Mouse (Mus musculus) lung, postnatal 25 days (tissue): ENCODE results near the gene Slc35e2.
"Not testable (repeated sequence)": the region's sequence is repeated elsewhere in the genome, so short reads cannot be mapped to it uniquely, and the experiment has no call there.

Experiments used
- DNase-seq: peaks from one replicate; pipeline ENCODE4 v3.0.0; 2022; ENCODE audit warnings: low spot score

Slc35e2 gene

GRCm38 (mm10) chr4:155601091-155601996 is at the start of gene Slc35e2:
Slc35e2 (plus strand) TSS chr4:155601416.
- peak; percentile 89 for DNase-seq

- DNase-seq: no peak
Observed at GRCm38 (mm10) chr4:155552917-155553532, 48.2 kb upstream of the Slc35e2 start.

- no peak for DNase-seq
Observed at GRCm38 (mm10) chr4:155554880-155555279, 46.3 kb upstream of the Slc35e2 start.

- no peak for DNase-seq
Observed at GRCm38 (mm10) chr4:155555464-155555863, 45.8 kb upstream of the Slc35e2 start.

GRCm38 (mm10) chr4:155559454-155559853 is 41.8 kb upstream of the Slc35e2 start:
- DNase-seq: peak; percentile 40

GRCm38 (mm10) chr4:155560932-155561331 is 40.3 kb upstream of the Slc35e2 start:
- DNase-seq: peak; percentile 52

- DNase-seq: peak; percentile 61
Observed at GRCm38 (mm10) chr4:155561661-155562442, 39.4 kb upstream of the Slc35e2 start, which contains the start of gene Nadk. Nadk (plus strand) TSS chr4:155562378.

GRCm38 (mm10) chr4:155562725-155563399 is 38.4 kb upstream of the Slc35e2 start:
- DNase-seq: peak; percentile 43

GRCm38 (mm10) chr4:155563400-155564231 is 37.6 kb upstream of the Slc35e2 start:
- peak; percentile 96 for DNase-seq

- peak; percentile 72 for DNase-seq
Observed at GRCm38 (mm10) chr4:155564315-155565069, 36.7 kb upstream of the Slc35e2 start.

- DNase-seq: no peak
Observed at GRCm38 (mm10) chr4:155566555-155566954, 34.7 kb upstream of the Slc35e2 start.

- peak; percentile 29 for DNase-seq
Observed at GRCm38 (mm10) chr4:155568170-155568569, 33.0 kb upstream of the Slc35e2 start.

GRCm38 (mm10) chr4:155568632-155569370 is 32.4 kb upstream of the Slc35e2 start:
- DNase-seq: no peak

- no peak for DNase-seq
Observed at GRCm38 (mm10) chr4:155569818-155570217, 31.4 kb upstream of the Slc35e2 start.

- not testable (repeated sequence) for DNase-seq
Observed at GRCm38 (mm10) chr4:155570315-155570714, 30.9 kb upstream of the Slc35e2 start.

GRCm38 (mm10) chr4:155571442-155571841 is 29.8 kb upstream of the Slc35e2 start:
- DNase-seq: no peak

- DNase-seq: no peak
Observed at GRCm38 (mm10) chr4:155573155-155573554, 28.1 kb upstream of the Slc35e2 start.

GRCm38 (mm10) chr4:155573876-155574275 is 27.3 kb upstream of the Slc35e2 start:
- DNase-seq: no peak

- no peak for DNase-seq
Observed at GRCm38 (mm10) chr4:155574931-155575330, 26.3 kb upstream of the Slc35e2 start.
